Mouse (Mus musculus) retina, adult 2 months (tissue): ENCODE measurements around the gene Prl7b1.

Experiments used
- DNase-seq: peaks from one replicate; pipeline ENCODE4 v3.0.0-alpha.2; 2012; ENCODE audit warnings: low read depth, low spot score

Prl7b1 gene

DNA sequence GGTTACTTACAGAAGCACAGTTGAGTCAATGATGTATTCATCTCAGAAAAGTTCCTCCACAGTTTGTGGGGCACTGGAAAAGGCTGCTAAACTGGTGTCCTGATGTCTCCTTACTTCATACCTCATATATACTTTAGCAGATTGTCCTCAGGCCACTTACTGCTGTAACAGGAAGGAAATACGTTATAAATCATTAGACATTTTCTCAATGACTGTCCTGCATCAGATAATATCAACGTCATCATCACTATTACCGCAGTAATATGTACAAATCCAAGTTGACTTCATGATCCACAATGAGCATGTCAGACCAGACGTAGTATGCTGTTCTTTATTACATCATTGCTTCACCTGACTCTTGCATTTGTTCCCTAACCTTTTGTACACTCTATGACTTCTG, at the start of gene Prl7b1:
TSS of gene Prl7b1 (minus strand) at position 101 of the 400 bp plus-strand sequence.
- no peak for DNase-seq

GRCm38 (mm10) chr13:27642393-27642792, 32.0 kb upstream of the Prl7b1 start, which contains the start of gene Prl7a1:
Prl7a1 (minus strand) TSS chr13:27642493.
- DNase-seq: no peak

GRCm38 (mm10) chr13:27582071-27582470, 28.3 kb downstream of the Prl7b1 start, which contains the start of gene Prl8a1:
Prl8a1 (minus strand) TSS chr13:27582171.
- no peak for DNase-seq

DNA sequence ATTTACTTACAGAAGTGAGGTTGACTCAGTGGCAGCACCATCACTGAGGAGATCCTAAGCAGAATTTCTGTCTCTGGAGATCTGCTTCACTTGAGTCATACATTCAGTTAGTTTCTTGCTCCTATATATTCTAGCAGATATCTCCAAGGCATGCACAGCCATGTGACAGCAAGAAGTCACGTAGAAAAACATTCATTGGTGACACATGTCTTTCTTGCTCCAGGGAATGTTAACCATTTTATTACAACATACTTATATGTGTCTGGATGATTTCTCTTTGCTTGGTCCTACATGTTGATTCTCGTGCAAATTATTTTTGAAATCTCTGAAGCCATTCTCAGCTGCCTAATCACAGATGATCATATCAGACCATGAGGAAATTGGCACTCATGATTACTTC, 45.9 kb downstream of the Prl7b1 start, which contains the start of gene Prl8a9:
TSS of gene Prl8a9 (minus strand) at position 101 of the 400 bp plus-strand sequence.
- no peak for DNase-seq

DNA sequence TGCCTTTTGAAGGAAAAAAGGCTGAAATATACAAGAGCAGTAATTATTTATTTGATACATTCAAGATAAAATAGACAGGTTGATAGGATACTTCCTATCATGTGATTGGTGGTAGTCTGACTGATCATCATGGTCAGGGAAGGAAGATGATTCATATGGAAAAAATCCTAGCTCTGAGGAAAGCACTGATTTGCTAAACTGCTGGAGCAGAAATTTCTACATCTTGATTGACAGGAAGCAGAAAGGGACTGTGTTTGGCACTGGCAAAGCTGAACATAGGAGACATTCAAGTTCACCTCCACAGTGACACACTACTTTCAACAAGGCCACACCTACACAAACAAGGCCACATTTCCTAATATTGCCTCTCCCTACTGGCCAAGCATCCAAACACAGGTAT, 57.0 kb downstream of the Prl7b1 start:
- DNase-seq: no peak
